Mouse (Mus musculus): ENCODE data around the gene Tunar.

GRCm38 (mm10) chr12:105327051-105327450 lies 6.6 kb upstream of the Tunar start:
- TF ChIP-seq CTCF (IDR thresholded peaks at IDR 0.05; ENCODE audit: low read depth, low read length): no peak
- no peak for TF ChIP-seq POLR2AphosphoS5 (IDR thresholded peaks at IDR 0.05; ENCODE audit: insufficient replicate concordance, low read depth, low read length)
- TF ChIP-seq GATA1 (IDR thresholded peaks at IDR 0.05; ENCODE audit: borderline replicate concordance, low read length): no peak

Measured in G1E (cell line).